Mouse (Mus musculus) Patski (cell line): ENCODE data around the gene Ddx6. TPM values are rescaled to one million over a fixed set of nuclear protein-coding genes. Genes with fewer than 3 reads are reported as not detected.
A peak's percentile ranks its signal among the peaks of the same experiment; 100 is the strongest.
"Not testable (repeated sequence)": the region's sequence is repeated elsewhere in the genome, so short reads cannot be mapped to it uniquely, and the experiment has no call there.

Experiments
- ATAC-seq: fragments of 100-300 bp; one replicate; pipeline ENCODE4 v1.8.0; 2021
- CTCF ChIA-PET: fragments of 350-600 bp; sonication (Branson Sonifier 250); formaldehyde crosslinking; loops from one replicate; lab custom pipeline; 2022; ENCODE audit warnings: inconsistent platforms; lab: Charles Lee
- POLR2A ChIA-PET: fragments of 350-600 bp; sonication (Branson Sonifier 250); formaldehyde crosslinking; loops from one replicate; lab custom pipeline; 2022; ENCODE audit warnings: antibody characterized with exemption, inconsistent platforms; lab: Charles Lee
- DNase-seq: peaks from one replicate; pipeline ENCODE4 v3.0.0-alpha.2; 2011; ENCODE audit warnings: low read depth, low spot score
- H3K27me3 ChIP-seq: fragments of 371-371 bp; one replicate; pipeline ENCODE4 v1.5.1; 2021
- CTCF ChIP-seq: fragments of 100-300 bp; IDR thresholded peaks from one replicate; pipeline ENCODE4 v1.5.1; 2021
- in situ Hi-C: fragments of 300-500 bp; cut with MboI; formaldehyde crosslinking; loops from 3 replicates; pipeline ENCODE4 v1.11.1; 2018; ENCODE audit warnings: low pct_unique_long_range_greater_than_20kb, mixed read lengths
- polyA plus RNA-seq: library from polyadenylated mRNA; unstranded; gene quantifications from one replicate; pipeline ENCODE4 v1.2.3, GENCODE M21; 2021

Ddx6 gene
- 95.5 TPM for polyA plus RNA-seq

DNA sequence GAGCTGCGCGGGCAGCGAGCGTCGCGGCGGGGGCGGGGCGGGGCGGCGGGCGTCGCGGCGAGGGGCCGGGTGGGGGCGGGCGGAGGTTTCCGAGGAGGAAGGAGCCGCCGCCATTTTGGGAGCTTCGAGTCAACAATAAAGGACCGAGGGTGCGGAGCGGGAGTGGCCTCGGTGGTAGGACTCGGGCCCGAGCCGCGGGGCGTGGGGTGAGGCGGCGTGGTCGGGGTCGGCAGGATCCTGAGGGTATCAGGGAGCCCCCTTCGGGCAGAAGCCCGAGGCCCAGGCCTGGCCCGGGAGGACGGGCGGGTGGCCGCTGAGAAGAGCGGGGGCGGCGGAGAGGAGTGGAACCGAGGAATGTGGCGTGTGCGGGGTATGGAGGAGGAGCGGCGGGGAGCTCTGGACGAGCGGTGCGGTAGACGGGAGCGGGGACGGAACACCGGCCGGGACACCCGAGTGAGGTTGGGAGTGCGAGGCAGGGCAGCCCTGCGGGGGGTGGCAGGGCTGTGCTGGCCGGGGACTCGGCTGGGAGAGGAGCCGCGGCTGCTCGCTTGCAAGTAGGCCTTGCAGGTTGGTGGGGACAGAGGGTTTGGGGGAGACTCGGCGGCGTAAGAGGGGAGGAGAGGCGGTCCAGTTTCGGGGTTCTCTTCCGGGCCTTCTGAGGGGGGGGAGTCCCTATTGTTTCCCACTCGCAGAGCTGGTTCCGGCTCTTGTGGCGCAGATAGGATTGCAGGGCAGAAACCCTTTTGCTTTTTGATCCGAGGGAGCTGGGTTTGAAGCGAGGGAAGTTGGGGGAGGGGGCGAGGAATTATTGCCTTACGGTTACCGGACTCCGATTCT lies at the start of gene Ddx6:
TSS of gene Ddx6 (plus strand) at position 114 of the 837 bp plus-strand sequence.
- POLR2A ChIA-PET: interaction anchor here (0.9 to 1.6 kb wide), 6 partner anchors 23 to 126 kb away, joined by 3 to 13 read pairs (median 4); no protein-coding TSS in a partner anchor
- in situ Hi-C loops: no loop called here
- CTCF ChIA-PET: interaction anchor here (1.0 to 1.2 kb wide), 3 partner anchors 17 to 123 kb away, joined by 3 to 4 read pairs (median 3); no protein-coding TSS in a partner anchor
- ATAC-seq (peak; percentile 51), DNase-seq (no peak)
- TF ChIP-seq CTCF: no peak
- H3K27me3 ChIP-seq: no peaks in the 10 kb centered on the region

DNA sequence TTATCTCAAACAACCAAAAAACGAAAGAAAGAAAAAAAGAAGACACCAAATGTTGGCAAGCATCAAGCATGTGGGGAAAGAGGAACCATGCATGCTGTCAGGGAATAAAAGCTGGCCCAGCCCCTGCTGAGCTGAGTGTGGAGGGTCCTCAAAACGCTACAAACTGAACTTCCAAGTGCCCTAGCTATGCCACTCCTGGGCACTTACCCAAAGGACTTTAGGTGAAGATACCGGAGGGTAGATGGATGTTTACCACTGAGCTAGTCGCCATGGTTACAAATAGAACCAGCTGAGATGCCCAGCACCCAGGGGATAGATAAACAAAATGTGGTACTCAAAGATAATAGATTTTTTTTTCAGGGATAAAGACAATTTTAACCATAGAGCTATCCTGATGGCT lies 43.1 kb upstream of the Ddx6 start, which contains the start of gene Cxcr5:
TSS of gene Cxcr5 (minus strand) at position 281 of the 400 bp plus-strand sequence.
- POLR2A ChIA-PET: no interaction called here
- ATAC-seq (no peak), DNase-seq (no peak)
- H3K27me3 ChIP-seq: peaks cover 3% of the 10 kb centered on the region
- CTCF ChIA-PET: no interaction called here
- in situ Hi-C loops: no loop called here
- no peak for TF ChIP-seq CTCF

DNA sequence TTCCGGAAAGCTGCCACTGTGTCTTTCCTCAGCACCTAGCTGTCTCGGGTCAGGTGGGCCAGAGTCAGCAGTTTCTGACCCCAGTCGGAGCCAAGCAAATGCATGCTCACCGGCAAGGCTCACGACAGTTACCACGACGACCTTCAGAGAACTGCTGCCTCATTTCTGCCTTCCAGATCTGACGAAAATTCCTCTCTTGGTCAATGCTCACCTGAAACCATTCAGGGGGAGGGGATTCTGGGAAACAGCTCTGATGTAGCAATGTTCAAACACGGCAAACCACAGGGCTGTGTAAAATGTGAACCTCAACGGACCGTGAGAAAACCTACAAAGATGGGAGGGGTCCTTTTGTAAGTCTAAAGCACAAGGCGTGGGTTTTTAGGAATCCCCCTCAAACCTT lies 41.8 kb upstream of the Ddx6 start:
- no peak for TF ChIP-seq CTCF
- CTCF ChIA-PET: no interaction called here
- no peaks in the 10 kb centered on the region for H3K27me3 ChIP-seq
- DNase-seq (no peak), ATAC-seq (no peak)
- POLR2A ChIA-PET: no interaction called here
- in situ Hi-C loops: no loop called here

DNA sequence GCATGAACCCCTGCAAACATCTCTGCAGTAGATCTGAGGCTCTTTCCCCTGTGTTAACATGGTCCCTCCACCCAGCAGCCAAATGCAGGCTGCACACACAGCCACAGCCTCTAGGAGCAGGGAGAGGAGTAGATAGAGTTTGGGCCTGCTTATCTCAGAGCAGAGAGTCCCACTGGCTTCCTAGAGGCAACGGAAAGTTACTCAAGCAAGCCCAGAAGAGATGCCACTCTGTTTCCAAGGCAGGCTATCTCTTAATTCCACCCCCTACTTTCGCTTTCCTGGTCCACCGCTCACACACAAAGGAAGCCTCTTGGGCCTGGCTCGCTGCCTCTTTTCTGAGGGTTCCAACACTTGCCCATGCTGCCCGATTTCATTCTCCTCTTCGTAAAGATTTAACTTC lies 39.3 kb upstream of the Ddx6 start:
- ATAC-seq: no peak
- TF ChIP-seq CTCF: no peak
- no peak for DNase-seq
- POLR2A ChIA-PET: interaction anchor here (0.7 to 1.5 kb wide), 2 partner anchors 38 to 87 kb away, joined by 3 to 6 read pairs; no protein-coding TSS in a partner anchor
- CTCF ChIA-PET: interaction anchor here (0.7 kb wide), 1 partner anchor 12 kb away, joined by 3 read pairs; no protein-coding TSS in a partner anchor
- in situ Hi-C loops: no loop called here
- no peaks in the 10 kb centered on the region for H3K27me3 ChIP-seq

DNA sequence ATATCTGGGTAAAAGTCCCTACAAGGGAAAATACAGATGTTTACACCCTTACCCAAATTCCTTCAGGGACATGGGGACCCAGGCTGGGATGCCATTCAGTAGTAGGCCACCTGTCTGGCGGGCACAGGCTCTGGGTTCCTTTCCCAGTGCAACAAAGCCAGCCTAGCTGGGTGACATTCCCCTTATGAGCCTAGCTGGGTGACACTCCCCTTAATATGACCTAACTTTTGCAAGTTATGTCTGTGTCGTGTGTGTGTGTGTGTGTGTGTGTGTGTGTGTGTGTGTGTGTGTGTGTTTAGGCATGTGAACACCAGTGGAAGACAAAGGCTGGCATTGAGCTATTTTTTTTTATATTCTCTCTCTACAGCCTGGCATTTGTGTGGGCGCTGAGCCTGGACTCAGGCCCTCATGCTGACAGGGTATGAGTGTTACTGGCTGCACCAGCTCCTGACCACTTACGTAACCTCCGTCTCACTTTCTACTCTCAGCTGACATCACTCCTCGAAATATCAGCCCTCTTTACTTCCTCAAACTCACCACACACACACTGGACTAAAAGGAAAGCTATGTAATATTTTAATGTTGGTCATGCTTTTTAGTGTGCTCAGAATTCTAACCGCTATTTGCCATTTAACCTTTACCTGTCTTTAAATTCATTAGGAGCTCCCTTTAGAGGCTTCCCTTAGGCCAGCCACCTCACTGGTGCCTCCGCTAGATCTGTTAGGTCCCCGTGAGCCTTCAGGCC lies 37.2 kb upstream of the Ddx6 start:
- DNase-seq (no peak), ATAC-seq (no peak)
- ChIA-PET POLR2A (interaction anchor here (1.0 kb wide), 1 partner anchor 37 kb away, joined by 3 read pairs; the partner anchor contains the start of gene Ddx6), CTCF (interaction anchor here (1.1 to 1.7 kb wide), 3 partner anchors 9 to 114 kb away, joined by 3 to 5 read pairs (median 4); no protein-coding TSS in a partner anchor)
- in situ Hi-C loops: no loop called here
- no peak for TF ChIP-seq CTCF
- H3K27me3 ChIP-seq: no peaks in the 10 kb centered on the region

DNA sequence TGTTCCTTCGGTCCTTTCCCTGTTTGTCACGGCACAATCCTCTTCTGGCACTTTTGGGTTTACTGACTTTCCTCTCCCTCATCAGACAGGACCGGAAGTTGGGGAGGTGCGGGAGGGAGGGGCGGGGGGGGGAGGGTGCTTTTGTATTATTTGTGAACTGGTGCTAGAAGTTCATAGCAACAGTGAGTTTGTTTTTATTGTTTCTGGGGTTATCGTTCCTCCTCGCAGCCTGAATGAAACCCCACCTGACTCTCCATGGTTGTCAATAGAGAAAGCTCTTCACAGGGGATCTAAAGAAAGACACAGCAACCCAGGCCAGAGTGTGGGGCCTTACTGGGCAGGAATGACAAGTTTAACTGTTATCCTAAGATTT lies 36.6 kb upstream of the Ddx6 start:
- CTCF ChIA-PET: interaction anchor here (1.1 to 1.7 kb wide), 3 partner anchors 9 to 115 kb away, joined by 3 to 5 read pairs (median 4); no protein-coding TSS in a partner anchor
- in situ Hi-C loops: no loop called here
- no peak for TF ChIP-seq CTCF
- POLR2A ChIA-PET: no interaction called here
- H3K27me3 ChIP-seq: no peaks in the 10 kb centered on the region
- DNase-seq: no peak
- ATAC-seq: no peak

DNA sequence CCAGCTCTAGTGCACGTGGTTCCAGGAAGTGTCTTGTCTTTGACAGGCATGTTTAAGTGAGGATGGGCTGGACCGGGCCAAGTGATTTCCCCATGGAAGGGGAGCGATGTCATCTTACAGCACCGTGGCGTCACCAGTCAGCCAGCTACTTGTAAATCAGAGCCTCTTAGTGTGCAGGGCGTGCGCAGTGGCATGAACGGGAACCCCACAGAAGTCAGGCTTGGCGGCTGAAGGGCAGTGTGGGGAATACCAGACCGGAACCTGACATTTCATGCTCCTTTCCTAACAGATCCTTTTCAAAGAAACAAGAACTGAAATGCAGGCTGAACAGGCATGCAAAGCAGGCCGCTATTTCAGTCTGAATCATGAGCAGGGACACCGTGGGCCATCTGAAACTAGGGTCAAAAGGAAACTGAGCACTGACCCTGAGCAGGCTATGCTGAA lies 33.7 kb upstream of the Ddx6 start:
- ATAC-seq: no peak
- no peak for DNase-seq
- ChIA-PET POLR2A (no interaction called here), CTCF (no interaction called here)
- no peaks in the 10 kb centered on the region for H3K27me3 ChIP-seq
- in situ Hi-C loops: no loop called here
- TF ChIP-seq CTCF: no peak

DNA sequence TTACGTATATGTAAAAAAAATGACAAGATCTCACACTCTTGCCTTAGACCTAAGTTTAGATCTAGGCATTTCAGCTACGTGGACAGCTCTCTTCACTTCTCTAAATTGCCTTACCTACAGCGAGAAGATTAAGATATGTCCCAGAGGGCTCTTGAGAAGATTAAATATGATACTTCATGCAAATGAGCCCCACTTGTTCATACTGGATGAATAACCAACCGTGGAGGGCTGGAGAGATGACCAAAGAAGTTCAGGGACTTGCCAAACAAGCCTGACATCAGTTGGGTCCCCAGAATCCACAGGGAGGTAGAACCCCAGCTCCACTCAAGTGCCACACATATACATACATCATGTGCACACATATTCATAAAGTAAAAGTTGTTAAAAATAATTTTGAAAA lies 31.4 kb upstream of the Ddx6 start:
- CTCF ChIA-PET: no interaction called here
- no peak for TF ChIP-seq CTCF
- DNase-seq: no peak
- POLR2A ChIA-PET: no interaction called here
- in situ Hi-C loops: no loop called here
- no peaks in the 10 kb centered on the region for H3K27me3 ChIP-seq
- ATAC-seq: no peak

DNA sequence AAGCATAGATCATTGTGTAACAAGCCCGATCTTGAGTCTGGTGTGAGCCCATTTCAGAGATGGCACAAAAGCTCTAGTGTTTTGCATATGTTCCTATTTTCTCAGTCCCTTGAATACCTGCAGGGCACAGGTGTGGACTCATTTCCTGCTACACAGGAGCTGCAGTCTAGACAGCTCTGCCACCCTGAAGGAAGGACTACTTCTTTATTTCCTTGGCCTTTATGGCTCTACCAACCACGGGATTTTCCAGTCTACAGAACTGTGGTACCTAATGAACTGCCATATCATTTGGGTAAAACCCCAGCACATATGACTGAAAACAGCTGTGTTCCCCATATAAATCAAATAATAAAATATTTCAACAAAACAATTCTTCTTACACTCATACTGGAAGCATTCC lies 29.6 kb upstream of the Ddx6 start:
- DNase-seq (no peak), ATAC-seq (no peak)
- TF ChIP-seq CTCF: no peak
- ChIA-PET POLR2A (no interaction called here), CTCF (no interaction called here)
- H3K27me3 ChIP-seq: no peaks in the 10 kb centered on the region
- in situ Hi-C loops: no loop called here

DNA sequence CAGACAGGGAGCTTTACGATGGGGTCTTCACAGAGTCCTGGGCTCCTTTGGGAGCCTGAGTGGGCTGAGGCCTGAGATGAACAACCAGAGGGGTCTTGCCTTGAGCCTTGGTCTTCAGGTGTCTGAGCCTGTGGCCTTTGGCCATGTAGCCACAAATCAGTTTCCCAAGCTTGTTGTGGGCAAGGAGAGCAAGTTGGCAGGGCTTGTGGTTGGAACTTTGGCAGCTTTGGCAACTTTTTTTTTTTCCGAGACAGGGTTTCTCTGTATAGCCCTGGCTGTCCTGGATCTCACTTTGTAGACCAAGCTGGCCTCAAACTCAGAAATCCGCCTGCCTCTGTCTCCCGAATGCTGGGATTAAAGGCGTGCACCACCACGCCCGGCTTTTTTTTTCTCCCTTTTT lies 28.6 kb upstream of the Ddx6 start:
- POLR2A ChIA-PET, ATAC-seq, CTCF ChIA-PET, DNase-seq, in situ Hi-C loops, H3K27me3 ChIP-seq: not testable (repeated sequence)

DNA sequence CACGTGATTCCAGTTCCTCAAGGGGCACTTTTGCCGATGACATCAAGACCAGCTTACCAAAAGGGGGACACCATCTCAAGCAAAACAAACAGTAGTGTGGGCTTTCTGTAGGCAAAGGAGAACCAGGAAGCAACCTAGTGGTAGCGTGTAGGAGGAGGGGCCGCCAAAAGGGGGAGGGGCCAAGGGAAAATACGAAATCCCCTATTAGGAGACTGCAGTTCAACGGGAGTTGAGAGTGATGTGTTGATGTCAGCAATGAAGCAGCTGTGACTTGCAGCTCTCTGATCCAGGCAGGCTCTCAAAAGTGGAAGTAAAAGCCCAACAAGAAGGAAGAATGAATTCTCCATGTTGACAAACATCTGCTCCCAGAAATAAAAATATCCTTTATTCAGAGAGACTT lies 25.3 kb upstream of the Ddx6 start:
- DNase-seq: no peak
- in situ Hi-C loops: no loop called here

More for the DNA sequence above, 25.3 kb upstream of the Ddx6 start:
- no peaks in the 10 kb centered on the region for H3K27me3 ChIP-seq
- CTCF ChIA-PET: no interaction called here
- POLR2A ChIA-PET: interaction anchor here (0.7 to 1.3 kb wide), 2 partner anchors 26 to 55 kb away, joined by 3 to 4 read pairs; no protein-coding TSS in a partner anchor
- TF ChIP-seq CTCF: no peak
- ATAC-seq: no peak
